Mouse (Mus musculus) adrenal gland, postnatal 36 days (tissue): ENCODE measurements around the gene Morn1. TPM values are rescaled to one million over a fixed set of nuclear protein-coding genes. Genes with fewer than 3 reads are reported as not detected.

ENCODE experiments used
- DNase-seq, 2 experiments: peaks; one replicate each; pipeline ENCODE4 v3.0.0; 2021; ENCODE audit warnings: mixed read lengths in 1 of 2
- total RNA-seq, 2 experiments: library from RNA; stranded (reverse); gene quantifications; 2 replicates each; pipeline ENCODE4 v1.2.3; 2021

The Morn1 gene
- total RNA-seq, 2 experiments from 2014 or later: 7.7 to 7.9 TPM

DNA sequence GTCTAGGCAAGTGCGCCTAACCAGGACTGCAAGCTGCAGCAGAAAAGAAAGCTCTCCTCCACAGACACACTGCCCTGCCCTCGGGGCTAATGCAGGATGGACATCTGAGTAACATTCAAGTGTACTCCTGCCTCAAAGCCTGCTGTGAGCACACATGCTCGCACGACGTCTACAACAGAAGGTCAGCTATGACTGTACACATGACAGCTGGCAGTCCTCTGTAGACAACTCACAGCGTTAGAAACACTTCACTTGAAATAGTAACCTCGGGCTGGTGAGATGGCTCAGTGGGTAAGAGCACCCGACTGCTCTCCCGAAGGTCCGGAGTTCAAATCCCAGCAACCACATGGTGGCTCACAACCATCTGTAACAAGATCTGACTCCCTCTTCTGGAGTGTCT, 7.6 kb upstream of the Morn1 start:
- DNase-seq: peak; percentile 40 to 46

DNA sequence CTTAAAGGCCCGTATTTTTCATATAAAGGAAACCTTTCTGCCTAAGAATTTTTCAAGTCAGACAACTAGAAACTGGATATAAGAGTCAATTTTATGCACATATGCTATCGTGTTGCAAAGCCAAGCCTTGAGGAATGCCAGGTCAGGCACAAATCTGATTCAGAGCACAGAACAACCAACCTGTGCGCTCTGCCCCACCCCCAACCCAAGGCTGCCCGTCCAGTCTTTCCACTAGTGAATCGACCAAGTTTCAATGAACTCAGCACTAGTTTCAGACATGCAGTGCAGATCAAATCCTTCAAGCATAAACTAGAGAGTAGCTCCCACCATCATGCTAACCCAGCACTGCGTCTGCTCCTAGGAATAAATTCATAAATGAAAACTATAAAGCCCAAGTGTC, 6.7 kb upstream of the Morn1 start:
- no peak for DNase-seq

DNA sequence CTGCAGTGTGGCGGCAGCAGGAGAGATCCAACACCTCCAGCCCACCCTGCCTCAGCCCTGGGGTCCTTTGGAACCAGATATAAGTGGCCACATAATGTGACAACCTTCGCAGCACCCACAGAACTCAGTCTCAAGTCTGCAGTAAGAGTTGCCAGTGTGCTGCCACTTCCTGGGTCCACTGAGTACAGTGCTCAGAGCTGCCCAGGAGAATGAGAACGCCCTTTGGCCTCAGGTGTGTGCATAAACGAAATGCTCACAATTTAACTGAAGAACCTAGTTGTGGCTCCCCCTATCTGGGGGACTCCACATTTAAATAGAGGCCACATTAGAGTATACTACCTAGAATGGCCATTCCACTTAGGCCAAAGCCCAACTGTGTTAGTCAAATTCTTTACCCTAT, 2.8 kb upstream of the Morn1 start:
- no peak for DNase-seq

DNA sequence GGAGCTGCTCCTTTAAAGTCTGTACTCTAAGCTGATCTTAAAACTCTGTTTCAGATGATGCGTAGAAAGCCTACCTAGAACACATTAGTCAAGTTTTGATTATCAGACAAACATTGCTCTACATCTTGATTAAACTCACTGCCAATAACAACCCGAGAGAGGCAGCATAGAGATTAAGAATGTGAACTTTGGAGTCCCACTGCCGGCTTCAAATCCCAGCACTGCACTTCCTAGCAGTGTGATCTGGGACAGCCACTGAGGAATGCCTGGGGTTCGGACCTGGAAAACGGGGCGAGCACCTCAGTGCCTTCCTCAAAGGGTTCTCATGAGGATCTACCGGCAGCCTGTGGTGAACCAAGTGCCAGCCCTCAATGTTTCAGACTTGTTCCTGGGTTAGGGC, 2.0 kb upstream of the Morn1 start:
- no peak for DNase-seq

DNA sequence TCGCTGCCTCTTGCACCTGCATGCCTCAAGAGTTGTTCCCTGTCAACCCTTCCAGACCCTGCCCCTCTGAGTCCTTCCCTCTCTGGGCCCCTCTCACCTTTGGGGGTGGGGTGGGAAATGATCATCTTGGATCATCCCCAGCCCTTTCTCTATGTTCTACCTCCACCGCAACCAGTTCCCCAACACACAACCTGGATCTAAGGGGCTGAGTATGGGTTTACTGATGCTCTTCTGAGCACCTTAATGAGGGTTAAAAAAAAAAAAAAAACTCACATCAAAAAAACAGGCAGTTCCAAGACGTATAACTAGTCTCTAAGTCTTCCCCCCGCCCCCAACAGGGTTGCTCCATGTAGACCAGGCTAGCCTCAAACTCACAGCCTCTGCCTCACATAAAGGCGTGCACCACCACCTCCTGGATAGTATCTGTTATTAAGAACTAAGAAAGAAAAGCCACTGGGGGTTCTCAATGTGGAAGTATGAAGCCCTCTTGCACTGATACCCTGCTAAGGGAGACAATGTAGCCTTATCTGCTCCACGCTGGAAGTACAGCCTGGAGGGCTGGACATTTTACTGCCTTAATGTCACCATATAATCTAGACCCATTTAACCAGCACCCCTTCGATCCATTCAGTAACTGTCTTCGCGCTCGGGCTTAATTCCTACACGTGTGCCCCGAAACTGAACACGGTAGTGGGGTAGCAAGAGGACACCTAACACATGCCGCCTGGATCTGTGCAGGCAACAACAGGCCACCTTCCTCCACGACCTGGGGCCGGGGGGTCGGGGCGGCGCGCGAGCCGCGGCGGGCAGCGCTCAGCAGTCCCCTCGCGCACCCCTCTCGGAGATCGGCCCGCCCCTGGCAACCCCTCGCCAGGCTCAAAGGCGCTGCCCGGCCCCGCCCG, 920 bp upstream of the Morn1 start:
- no peak for DNase-seq

DNA sequence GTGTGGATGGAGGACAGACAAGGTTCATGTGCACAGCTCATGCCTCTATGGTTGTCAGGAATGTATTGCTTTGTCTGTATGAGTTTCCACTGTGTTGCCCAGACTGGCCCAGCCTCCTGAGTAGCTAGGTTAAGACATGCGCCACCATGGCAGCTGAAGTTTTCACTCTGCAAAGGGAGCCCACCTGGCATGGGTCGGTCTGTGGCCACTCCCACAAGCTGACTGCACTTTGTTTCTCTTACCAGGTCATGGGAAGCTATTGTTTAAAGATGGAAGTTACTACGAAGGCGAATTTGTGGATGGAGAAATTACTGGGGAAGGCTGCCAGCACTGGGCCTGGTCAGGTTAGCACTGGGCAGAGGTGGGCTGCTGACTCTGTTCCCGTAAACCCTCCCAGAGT, 2.9 kb downstream of the Morn1 start:
- no peak for DNase-seq

DNA sequence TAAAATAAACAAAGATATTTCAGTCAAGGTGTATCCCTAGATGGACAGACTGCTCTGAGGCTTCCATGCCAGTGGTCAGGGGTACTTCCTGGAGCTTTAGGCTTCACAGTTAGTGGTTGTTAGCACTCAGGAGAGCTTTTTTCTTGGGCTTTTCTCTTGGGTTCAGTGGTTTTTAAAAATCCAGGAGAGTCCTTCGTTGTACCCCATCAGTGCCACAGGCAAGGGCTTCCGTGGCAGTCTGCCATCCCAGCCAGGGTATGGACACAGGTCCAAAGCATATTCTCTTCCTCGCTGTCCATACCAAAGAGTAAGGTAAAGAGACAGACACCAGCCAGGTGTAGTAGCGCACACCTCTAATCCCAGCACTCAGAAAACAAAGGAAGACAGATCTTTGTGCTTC, 3.8 kb downstream of the Morn1 start:
- no peak for DNase-seq

DNA sequence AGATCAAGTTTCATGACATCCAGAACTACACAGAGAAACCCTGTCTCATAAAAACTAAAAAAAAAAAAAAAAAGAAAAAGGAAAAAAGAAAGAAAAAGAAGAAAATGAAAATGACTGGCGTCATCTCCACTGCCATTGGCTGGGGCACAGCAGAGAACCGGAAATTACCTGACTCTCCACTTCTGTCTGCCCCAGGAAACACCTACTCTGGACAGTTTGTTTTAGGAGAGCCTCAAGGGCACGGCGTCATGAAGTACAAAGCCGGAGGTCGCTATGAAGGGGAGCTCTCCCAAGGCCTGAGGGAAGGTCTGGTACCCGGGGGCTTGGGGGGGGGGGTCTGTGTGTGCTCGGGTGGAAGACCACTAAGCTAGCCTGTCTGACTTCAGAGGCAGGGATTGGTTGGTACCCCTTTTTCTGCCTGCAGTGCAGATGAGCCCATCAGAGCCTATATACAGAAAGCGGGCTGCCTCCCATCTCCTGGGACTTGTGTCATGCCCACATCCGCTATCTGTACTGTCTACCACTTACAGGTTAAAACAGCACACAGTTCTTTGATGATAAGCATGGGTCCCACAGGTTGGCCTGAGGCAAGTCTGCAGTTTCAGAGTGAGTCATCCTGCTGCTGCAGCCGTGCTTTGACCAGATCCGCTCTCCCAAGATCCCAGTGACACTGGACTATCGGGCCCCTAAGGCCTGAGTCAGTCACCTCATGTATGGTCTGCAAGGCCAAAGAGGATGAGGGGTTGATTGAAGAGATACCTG, 4.5 kb downstream of the Morn1 start:
- DNase-seq: no peak

DNA sequence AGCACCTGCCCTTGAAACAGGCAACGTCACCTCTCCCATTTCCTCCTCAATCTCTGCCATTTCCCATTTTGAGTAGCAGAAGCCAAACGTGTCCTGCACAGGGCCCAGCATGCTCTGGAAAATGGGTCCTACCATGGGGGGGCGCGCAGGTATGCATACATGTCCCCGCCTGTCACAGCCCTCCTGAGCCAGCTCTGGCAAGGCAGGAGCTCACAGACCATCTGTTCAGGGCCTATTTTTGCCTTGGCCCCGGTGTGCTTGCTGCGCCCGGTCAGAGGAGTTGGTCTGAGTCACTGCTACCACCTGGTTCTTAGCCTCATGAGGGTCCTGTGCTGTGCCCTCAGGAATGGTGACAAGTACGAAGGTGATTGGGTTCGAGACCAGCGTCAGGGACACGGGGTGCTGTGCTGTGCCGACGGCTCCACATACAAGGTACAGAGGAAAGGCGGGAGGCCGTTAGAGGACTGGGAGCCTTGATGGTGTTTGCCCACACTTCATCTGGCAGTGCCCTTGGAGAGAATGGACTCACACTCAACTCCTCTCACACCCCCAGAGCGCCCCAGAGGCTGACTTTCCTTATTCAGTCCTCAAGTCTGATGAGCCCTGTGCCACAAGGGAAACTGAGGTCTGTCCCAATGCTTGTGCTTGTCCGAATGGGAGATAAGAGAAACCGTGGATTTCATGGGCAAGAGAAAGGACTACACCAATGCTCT, 6.5 kb downstream of the Morn1 start:
- DNase-seq: no peak

DNA sequence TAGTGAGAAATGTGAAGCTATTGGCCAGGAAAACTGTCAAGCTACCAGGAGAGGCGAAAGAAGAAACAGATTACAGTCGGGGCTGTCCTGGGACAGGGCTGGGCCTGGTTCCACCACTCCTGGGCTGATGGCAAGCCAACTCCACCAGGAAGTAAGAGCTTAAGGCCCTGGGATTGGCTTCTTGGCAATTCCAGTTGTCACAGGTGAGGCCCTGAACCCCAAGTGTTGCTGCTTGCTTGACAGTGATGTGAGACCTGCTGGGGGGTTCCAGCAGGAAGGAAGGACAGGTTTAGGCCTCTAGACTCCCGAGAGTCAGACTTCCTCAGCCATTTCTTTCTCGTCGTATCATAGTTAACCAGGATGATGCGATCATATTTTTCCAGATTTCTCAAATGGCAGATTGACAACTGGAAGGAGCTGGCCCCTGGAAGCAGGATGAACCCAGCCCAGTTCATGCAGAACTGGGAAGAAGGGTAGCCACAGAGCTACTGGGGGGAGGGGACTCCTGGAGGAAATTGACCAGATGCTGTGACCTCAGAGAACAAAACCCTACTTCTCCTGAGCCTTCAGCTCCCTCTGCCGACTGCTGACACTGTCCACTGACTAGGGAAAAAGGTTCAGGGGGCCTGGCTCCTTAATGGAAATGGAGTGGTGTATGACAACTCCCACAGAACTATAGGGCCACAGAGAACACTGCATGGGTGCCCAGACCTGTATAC, 7.2 kb downstream of the Morn1 start:
- no peak for DNase-seq

DNA sequence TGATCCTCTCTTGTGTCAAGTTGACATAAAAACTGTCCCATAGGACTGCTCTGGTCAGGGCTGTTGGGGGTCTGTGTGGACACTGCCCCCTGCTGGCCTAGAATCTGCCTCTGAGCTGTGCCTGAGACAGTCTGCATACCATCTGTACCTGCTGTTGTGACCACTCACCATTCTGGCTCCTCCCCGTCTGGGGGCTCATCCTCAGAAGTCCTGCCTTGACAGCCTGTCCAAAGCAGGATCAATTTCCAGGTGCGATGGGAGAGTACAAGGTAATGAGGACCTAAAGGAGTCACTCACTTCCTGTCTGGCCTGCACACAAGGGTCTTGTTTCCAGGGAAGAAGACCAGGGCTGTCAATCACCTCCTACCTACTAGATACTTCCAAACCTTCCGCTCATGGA, 8.2 kb downstream of the Morn1 start:
- DNase-seq: peak; percentile 45 to 66

DNA sequence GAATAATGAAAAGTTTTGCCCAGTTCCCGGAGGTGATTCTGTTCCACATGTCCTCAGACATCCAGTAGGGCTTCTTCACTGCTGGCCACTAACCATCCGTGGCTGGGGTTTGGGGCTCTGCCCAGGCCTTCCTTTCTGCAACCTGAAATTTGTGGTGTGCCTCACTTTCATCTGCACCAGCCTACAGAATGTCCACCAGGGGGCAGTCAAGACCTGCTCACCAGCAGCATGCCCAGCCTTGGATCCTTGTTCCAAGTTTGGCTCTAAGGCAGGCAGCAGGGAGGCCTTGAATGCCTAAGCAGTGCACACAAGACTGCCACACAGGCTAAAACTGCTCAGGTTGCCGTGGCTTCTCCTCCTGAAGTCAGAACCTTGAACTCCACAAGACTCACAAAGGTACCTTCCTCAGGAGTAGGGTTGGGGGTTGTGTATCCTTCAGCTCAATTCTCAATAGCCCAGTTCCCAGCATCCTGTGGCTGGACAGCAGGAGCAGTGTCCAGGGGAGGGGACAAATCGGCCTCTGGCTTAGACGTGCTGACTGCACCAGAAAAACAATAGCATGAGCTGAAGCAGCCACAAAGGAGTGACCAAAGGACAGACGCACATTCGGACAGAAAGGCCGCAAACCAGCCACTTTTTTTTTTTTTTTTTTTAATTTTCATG, 9.0 kb downstream of the Morn1 start:
- DNase-seq: peak; percentile 89 to 91

DNA sequence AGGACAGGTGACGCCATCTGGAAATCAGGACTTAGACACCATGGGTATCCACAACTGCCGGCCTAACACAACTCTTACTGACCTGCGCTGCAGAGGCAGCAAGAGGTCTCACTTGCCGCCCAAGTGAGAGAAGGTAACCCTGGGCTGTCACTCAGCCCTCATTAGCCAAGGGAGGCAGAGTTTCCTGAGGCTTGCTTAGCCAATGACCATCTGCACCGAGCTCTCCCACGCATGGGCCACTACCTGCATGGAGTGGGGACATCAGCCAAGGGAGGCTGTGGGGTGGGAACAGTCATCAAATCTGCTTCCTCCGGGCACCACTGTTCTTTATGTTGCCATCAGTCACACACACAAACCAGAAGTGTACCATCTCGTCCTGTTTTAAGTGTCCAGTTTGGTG, 9.6 kb downstream of the Morn1 start:
- DNase-seq: no peak

DNA sequence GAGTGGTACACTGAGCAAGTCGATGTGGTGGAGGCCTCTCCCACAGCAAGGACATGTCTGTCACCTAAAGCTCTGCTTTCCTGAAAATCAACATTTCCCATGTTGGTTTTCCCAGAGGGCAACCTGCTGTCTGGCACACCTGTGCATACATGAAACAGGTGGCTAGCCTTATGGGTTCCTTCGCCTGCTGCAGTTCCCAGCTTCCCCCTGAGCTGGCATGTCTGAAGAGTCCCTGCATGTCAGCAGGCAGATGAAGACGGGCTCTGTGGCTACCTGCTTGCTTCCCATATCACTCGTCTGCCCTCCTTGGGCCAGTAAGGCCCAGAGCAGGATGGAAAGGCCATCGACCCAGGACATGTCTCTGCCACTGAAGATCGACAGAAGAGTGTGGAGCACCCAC, 11.1 kb downstream of the Morn1 start:
- no peak for DNase-seq

DNA sequence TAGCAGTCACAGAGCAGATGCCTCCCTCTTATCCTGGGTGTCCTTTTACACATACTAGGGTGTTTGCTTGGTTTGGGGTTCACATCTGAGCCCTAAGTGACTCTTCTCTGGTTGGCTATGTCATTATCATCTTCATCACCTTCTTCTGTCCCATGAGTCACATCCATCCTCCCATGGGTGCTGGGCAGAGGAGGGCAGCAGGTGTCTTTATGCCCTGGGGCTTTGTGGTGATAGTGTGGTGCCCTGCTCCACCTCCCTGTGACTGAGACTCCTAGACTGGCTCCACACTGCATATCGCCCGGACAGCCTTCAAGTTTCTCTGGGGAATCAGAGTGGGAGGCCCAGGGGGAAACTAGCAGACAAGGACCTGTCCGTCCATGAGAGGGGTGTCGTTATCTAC, 12.2 kb downstream of the Morn1 start:
- no peak for DNase-seq

DNA sequence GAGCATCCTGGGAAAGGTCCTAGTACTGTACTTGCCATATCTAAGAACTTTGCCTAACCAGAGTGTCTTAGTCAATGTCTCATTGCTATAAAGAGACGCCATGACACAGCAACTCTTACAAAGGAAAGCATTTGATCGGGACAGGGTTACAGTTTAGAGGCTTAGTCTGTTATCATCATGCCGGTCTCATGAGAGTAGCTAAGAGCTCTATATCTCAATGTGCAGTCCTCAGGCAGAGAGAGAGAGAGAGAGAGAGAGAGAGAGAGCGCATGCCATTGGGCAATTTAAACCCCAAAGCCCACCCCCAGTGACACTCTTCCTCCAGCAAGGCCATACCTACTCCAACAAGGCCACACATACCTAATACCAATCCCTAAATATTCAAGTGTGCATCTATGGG, 21.5 kb downstream of the Morn1 start:
- no peak for DNase-seq

DNA sequence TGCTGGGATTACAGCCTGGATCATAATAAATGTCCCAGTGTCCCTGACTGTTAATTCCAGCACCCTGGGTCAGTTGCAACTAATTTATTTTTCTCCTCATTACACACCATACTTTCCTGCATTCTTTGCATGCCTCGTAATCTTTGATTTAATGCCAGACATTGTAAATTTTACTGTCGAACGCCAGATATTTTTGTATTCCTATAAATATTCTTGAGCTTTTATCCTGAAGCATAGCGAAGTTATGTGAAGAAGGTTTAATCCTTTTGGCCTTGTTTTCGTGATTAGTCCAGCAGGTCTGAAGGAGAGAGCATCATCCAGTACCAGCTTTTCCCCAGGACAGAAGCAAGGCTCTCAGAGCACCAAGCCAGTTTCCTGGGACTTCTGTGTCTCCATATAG, 23.1 kb downstream of the Morn1 start:
- no peak for DNase-seq

DNA sequence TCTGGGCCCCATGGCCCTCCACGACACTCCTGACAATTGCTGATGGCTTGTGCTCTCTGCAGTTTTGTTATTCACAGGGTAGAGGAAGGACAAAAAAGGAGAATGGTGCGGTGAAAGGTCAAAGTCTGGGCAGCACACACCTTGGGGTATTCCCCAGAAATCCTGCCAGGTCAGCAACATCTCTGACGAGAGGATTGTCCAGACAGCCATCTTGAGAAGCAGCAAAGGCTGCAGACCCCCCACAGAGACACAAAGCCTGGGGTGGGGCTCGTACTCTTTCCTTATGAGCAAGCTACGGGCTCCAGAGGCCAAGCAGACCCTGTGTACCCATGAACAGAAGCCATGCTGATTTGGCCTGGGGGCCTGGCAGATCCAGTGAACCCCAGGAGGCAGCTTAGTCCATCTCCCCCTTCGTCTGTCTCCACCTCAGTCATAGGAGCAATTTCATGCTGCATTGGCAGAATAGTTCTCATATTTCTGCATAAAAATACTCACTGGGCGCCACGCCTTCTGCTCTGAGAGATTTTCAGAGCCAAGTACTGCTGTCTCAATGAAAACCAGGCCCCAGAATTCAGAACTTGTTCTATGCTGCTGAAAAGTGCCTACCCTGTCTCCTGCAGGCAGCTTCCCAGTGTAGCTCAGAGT, 27.5 kb downstream of the Morn1 start:
- no peak for DNase-seq

DNA sequence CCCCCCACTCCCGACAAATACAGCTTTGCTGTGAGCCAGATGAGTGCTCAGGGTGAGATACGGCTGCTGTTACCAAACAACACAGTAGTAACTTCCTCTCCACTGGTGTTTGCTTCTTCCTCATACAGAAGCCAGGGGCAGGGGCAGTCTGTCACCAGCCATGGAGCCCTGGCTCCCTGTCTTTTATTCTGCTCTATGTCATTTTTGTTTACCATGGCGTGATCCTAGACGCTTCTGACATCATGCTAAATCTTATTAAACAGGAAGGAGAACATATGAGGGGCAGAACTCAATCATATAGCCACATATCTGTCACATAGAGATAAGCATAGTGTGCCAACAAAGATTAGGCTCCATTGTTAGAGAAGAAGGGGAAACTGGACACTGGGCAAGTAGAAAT, 30.2 kb downstream of the Morn1 start:
- DNase-seq: no peak

DNA sequence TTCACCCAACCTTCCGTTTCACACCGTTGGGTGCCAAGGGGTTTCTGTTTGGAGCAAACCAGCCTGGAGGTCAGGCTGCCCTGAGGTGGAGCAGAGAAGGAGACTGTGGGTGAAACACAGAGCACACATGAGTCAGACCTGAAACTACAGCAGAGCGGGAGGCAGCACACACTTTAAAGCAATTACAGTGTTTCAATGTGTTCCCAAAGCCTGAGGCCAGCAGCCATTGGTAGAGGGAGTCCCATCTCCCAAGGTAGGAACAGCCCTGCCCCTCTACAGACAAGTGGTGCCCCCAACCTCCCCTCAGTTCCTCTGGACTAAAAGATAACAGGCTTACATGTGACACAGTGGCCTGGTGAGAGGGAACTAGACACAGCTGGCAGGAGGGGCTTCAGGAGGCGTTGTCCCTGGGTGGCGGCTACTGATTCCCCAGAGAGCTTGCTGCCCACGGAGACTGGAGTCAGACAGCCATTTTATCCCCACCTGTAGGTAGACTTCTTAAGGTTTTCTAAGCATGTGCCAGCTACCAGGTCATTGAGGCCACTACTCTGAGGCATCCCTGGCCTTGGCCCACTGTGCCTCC, 31.1 kb downstream of the Morn1 start:
- DNase-seq: no peak

DNA sequence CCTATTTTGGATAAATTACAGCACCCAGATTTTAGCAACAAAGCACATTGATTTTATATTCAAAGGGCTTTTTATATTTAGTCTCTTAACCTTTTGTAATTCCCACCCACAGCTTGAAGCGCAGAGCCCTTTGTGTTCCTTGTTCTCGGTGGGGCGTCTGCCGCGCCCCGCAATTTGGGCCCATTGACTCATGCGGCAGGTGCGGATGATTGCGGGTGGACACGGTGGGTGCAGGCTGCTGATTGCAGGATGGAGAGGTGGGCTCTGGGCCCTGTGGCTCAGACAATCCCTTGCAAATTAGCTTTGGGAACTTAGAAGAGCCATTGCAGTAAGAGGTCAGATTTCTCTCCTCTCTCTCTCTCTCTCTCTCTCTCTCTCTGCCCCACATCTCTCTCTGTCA, 31.9 kb downstream of the Morn1 start:
- no peak for DNase-seq
